Mouse (Mus musculus) urinary bladder, adult 18-20 months (tissue): Measurements from ENCODE around the gene Rilpl1.
"Not testable (repeated sequence)": the region's sequence is repeated elsewhere in the genome, so short reads cannot be mapped to it uniquely, and the experiment has no call there.

Source experiments
- DNase-seq, 2 experiments: peaks; one replicate each; pipeline ENCODE4 v3.0.0; 2022; ENCODE audit warnings: low spot score in 2 of 2, mixed read lengths in 2 of 2

The Rilpl1 gene

DNA sequence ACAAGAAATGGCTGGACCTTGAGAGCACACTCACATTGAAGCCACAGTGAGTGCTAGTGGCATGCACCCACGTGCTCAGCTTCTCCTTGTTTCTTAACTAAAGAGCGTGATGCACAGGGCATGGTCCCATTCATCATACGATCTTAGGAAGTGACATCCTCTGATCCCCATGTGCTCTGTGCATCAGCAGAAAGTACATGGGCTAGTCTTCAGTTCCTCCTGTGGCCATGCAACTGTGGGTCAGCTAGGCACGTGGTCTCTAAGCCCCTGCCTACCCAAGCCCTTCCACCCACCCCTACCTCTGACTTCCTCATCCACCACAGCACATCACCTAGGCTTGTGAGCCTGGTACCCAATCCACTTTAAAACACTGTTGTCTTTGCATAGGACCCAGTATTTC, 38.6 kb downstream of the Rilpl1 start:
- DNase-seq: no peak

DNA sequence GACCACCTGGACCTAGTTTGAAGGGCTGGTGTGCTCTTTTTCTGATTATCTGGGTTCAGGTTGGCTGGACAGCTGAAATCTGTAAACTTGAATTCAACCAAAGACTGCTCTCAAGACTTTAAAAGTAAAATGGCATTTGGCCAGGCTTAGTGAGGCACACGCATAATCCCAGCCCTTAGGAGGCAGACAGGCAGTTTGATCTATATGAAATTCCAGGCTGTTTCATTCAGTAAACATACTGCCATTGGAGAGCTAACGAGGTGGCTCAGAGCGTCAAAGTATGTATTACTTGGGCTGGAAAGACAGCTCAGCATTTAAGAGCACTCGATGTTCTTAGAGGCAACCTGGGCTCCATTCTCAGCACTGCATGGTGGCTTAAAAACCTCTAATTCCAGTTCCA, 39.5 kb downstream of the Rilpl1 start:
- DNase-seq: no peak

DNA sequence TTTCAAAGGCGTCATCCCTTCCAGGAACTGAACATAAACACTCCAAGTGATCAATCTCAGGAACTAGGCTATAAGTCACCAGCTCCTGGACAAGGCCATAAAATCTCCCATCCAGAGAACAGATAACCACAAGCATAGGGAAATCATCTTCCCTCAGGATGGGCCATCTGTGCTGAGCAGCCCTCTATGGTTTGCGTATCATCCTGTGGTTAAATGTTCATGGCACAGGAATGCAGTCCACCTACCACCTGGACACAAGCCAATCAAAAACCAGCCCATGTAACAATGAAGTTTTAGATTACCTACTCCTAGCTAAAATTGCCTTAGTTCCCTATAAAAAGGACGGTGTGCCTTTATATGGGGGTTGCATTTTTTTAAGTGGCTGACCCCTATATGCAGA, 42.3 kb downstream of the Rilpl1 start:
- no peak for DNase-seq

DNA sequence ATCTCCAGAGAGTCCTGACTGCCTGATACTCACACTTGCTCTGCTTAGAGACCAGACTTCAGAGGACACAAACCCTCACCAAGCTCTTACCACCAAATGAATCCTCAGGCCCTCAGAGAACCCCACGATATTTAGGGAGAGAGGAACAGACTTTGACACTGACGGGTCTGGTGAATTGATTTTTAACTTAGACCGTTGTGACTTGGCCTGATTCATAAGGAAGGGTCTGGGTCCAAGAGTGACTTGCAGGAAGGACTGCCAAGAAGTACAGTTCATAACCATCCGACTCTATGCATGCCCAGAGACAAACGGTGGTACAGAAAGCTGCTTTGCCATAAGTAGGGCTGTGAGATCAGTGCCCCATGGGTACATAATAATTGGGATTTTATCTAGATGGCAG, 45.5 kb downstream of the Rilpl1 start:
- no peak for DNase-seq

DNA sequence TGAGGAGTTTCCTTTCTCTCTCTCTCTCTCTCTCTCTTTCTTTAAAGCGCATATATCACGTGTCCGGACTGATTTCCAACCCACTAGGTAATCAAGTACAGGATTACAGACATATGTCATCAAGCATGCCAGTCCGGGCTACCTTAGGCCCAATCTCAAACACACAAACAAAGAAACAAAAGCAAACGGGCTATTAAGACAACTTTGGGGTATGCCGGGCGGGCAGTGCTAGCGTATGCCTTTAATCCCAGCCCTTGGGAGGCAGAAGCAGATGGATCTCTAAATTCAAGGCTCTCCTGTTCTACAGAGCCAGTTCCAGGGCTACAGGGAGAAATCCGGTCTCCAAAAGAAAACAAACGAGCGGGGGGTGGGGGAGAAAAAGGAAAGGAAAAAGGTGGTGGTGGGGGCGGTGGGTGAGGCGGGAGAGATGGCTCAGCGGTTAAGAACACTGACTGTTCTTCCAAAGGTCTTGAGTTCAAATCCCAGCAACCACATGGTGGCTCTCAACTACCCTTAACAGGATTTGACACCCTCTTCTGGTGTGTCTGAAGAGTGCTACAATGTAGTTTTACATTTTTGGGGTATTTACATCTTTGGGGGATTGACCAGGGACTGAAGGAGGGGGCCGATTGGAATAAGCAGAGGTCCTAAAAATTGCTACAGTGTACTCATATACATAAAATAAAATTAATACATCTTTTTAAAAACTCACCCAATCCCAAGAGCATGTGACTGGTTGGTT, 47.4 kb downstream of the Rilpl1 start:
- no peak for DNase-seq

DNA sequence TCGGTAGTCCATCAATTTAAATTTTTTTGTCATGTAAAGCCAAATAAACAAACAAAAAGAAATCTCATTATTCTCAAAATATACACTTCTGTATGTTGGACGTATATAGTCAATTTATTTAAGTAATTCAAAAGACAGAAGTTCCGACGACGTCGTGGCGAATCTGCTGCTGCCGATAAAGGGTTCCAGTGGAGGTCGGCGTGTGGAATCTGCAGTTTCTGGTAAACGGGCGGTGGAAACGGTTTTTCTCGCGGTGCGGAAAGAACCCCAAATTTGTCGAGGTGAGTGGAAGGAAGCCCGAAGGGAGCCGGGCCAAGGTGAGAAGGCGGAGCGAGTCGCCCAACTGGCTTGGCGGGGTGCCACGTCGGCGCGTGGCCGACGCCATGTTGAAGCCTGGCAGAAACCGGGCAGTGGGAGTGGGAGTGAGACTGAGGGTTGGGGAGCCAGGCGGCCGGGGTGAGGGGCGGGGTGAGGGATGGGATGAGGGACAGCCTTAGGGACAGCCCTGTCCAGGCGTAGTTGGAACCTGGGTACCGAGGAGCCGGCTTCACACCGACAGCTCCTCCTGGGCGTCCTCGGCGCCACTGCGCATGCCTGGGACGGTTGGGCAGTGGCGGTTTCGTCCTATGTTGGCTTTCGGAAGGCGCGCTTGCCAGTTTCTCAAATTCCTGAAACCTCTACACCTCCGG, 48.1 kb downstream of the Rilpl1 start, which contains the start of gene Snrnp35:
TSS of gene Snrnp35 (plus strand) at position 169 of the 689 bp plus-strand sequence.
- peak; percentile 89 to 92 for DNase-seq

DNA sequence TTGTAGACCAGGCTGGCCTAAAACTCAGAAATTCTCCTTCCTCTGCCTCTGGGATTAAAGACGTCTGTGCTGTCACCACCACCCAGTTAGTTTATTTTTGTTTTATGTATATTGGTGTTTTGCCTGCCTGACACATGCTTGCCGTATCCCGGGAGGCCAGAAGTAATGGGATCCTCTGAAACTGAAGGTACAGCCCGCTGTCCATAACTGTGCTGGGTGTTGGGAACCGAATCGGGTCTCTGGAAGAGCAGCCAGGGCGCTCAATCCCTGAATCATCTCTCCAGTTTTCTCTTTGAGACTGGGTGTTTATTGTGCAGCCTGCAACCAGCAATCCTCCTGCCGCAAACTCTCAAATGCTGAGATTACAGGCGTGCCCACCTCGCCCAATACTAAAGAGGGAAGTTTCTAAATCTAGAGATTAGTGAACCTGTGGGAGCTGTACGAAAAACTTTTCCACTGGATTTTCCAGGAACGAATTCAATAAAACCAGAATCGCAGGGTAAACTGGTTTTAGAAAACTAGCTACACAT, 48.7 kb downstream of the Rilpl1 start:
- peak in 1 of 2 experiments; percentile 46 for DNase-seq

DNA sequence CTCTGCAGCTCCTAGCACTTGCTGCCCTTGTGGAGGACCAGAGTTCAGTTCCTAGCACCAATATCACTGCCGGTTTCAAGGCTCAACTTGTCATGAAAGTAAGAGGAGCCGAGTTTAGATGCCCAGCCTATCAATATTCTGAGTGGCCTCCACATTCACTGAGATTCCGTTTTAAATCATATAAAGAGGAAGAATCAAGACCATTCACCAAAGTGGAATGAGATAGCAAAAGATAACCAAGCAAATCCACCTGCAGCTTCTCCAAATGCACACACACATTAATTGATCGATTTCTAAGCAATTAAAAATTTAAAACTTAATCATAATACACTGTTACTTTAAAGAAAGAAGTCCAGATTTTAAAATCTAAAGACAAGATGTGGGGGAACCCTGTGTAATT, 49.5 kb downstream of the Rilpl1 start:
- no peak for DNase-seq

DNA sequence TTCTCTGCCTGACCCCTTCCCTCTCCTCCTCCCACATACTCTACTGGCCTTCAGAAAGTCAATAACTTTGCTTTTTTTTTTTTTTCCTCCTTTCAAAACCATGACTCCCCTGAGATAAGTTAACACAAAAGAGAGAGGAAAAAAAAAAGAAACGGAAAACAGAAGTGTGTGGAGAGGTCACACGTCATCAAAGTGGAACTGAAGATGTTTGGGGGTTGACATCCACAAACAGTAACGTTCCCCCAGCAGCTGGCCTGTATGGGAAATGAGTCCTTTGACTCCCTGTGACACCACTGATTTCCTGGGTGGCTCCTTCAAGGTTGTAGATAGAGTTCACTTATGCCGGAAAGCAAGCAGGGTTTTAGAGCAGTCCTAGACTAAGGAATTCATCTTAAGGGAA, 51.1 kb downstream of the Rilpl1 start:
- no peak for DNase-seq

DNA sequence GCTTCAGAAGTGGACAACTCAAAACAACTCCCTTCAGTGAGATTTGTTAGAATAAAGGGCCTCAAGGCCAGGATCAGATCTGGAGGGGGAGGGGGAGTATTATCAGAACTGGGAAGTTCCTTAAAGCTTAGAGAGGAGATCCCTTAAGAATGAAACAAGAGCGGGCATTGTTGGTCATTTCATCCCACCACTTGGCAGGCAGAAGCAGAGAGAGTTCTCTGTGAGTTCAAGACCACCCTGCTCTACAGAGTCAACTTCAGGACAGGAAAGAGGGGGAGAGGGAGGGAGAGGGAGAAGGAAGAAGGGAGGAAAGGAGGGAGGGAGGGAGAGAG, 52.4 kb downstream of the Rilpl1 start:
- DNase-seq: no peak

DNA sequence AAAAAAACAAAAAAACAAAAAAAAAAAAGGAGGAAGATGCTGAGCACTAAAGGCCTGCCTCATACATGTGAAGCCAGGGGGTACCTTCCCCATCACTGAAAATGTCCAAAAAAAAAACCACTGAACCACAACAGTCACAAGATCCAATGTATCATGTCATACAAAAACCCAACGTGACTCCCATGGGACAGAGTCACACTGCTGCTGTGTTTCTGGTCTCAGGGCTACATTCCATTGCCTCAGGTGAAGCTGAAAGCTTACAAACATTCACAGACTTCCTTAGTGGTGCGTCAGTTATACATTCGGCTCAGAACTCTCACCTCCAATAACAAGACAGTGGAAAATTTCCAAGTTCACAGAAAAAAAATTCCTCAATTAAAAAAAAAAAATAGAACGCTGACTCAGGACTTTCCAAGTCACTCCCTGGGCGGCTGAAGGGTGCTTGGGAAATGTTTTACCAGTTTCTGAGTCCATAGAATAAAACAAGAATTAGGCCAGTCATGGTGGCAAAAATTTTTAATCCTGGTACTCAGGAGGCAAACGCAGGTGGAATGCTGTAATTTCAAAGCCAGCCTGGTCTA, 60.5 kb downstream of the Rilpl1 start:
- DNase-seq: no peak

DNA sequence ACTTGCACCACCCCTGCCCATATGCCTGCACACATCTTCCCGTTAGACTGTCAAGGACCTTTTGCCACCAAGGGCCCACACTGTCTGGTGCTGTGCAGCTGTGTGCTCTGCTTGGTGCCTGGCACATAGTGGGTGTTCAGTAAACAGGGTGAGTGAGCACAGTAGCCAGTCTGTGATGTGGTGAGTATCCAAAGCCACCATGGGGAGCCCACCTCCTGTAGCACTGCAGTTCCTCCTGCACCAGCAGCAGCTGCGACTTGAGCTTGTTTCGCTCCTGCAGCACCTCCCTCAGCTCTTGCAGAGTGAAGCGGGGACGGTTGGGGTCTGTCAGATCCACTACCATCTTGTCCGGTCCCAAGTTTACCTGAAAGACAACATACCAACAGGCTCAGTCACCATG, 61.7 kb downstream of the Rilpl1 start:
- DNase-seq: no peak

DNA sequence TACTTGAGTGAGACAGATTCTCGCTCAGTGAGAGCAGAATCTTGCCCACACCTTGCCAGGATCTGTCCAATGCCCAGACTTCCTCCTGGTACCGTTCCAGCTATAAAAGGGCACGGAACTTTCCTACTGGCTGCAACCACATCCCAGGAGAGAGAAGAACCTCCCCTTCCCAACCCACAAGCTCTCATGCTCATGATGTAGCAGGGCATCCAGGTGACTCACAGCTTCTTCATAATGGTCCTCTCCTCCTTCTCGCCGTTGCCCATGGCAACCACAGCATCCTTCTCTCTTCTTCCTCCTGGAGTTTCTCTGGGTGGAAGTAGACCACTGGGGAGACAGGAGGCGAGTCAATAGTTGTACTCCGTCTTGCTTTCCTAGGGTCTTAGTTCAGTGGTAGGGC, 62.8 kb downstream of the Rilpl1 start:
- DNase-seq: no peak

DNA sequence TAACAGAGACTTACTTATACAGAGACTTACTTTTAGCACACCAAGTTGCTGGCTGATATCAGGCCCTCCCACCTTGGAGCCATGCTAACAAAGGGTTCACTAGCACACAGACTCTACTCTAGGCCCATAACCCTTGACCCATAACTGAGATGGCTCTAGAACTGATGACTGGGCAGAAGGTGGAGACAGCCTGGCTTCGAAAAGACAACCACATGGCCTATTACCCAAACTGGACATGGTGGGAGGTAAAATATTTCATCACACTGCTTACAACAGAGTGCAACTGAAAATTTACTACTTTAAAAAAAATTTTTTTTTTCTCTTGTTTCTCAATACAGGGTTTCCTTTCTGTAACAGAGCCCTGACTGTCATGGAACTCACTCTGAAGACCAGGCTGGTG, 63.4 kb downstream of the Rilpl1 start:
- no peak for DNase-seq

DNA sequence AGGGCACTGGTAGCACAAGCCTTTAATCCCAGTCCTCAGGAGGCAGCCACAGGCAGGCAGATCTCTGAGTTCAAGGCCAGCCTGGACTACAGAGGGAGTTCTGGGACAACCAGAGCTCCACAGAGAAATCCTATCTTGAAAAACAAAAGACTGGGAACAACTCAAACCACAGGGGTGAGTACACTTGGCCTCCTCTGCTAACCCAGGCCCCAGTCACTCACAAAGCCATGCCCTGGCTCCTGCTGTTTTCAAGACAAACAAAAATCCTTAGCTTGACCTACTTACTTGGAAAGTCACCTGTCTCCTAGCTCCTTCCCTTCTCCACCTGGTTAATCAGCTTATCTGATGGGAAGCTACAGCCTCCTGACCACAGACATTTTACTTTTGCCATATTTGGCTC, 66.3 kb downstream of the Rilpl1 start:
- no peak for DNase-seq

DNA sequence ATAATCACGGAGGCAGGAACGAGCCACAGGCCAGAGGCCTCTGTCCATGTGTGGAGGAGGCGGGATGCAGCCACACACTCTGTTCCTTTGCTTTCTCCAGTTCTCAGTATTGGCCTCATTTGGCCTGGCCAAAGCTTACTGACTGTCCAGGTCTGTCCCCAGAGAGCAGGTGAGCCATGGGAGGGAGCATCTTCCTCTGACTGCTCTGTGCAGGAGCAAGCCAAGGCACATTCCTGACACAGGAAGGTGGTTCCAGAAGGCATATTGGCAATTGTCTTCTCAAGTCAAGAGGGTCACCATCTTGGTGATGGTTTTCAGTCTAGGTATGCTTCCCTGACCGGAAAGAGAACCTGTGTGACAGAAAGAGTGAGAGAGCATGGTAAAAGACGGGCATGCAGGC, 67.7 kb downstream of the Rilpl1 start:
- no peak for DNase-seq

DNA sequence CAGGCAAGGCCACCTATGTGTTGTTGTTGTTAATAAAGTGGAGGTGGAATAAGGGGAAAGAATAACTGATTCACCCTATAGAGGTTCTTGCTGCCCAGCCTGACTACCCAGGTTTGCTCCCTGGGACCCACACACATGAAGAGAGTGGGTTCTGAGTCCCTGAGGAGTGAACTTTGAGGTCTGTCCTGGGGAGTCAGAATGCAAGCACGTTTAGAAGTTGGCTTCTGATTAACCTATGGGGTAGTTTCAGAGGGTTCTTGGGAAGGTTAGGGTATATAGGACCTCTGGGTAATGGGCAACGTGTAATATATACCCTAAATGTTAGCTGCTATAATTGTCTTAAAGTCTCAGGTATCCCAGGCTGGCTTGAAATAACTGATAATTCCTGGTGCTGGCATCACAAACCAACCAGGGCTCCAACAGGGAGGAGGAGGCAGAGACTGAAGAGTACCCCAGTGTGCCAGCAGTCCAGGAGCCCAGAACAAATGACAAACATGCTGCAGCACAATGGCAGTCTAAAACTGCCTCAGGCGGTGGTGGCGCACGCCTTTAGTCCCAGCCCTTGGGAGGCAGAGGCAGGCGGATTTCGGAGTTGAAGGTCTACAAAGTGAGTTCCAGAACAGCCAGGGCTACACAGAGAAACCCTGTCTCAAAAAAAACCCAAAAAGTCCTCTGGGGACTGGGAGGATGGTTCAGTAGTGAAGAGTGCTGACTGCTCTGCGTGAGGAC, 68.7 kb downstream of the Rilpl1 start:
- no peak for DNase-seq

DNA sequence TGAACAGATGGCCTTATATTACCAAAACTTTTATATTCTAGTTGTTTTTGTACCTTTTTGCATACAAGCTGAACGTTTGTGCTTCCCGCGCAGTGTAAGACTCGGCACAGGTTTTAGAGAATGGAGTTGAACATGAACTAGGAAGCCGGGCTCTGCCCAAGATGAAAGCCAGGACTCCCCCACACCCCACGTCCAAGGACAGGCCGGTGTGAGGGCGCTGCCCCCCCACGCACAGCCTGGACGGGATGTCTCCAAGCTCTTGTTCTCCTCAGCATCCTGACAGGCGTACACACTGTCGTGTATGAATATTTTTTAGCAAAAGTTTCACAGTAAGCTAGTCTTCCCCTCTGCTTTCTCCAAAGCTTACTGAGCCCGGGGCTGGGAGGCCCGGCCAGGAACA, 70.3 kb downstream of the Rilpl1 start:
- not testable (repeated sequence) for DNase-seq

DNA sequence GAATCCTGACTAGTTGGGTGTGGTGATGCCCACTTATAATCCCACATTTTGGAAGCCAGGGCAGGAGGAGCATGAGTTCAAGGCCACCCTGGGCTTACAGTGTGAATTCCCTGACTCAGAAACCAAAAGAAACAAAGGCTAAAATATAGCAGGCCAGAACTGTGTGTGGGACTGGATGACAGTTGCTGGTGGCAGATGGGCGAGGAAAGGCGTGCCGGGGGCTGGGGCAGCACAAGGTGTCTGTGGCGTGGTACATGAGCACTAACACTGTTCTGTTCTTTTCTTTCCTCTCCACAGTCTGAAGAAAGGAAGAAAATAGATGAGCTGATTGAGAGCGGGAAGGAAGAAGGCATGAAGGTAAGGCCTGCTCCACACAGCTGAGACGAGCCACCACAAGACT, 74.4 kb downstream of the Rilpl1 start:
- DNase-seq: no peak

DNA sequence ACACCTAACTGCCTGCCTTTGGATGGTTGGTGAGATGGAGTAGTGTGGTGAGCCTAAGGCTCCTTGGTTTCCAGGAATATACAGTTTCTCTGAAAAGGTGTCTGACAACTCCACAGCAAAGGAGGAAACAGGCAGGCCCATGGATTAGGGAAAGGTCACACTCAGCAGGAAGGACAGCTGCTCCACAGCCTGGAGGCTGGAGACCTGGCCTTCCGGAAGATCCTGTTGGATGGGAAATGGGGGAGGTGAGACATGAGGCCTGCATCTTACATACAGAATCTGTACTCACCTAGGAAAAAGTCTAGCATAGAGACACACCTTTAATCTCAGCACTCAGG, 77.1 kb downstream of the Rilpl1 start:
- DNase-seq: no peak

DNA sequence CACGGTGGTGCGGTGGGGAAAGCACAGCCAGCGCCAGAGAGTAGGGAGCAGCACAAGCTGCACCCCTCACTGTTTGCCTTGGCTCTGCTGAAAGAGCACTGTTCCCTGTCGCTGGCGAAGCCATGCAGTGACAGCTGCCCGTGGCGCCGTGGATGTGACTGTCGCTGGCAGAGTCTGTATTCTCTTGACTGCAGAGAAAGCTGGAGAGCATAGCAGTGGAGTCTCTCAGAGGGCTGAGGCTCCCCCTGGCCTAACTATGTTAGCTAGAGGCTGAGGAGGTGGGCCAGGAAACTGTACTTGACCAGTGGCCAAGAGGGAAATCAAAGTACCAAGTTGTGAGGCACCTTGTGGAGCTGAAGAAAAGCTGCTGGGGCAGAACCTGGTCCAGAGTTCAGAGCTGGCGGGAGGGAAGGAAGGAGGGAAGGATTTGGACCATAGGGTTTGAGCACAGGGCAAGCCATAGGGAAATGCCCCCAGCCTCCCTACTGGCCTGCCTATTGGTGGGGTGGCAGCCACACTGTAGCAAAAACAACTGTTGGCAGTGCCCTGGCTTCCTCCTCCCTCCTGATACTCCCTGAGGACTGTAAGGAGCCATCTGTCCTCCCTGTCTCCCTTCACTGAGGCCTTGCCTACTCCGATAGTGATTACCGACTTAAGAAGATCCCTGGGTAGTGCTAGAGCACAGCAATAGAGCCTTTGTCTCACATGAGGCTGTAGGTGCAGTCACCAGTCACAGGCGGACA, 77.7 kb downstream of the Rilpl1 start:
- DNase-seq: no peak
